Mouse (Mus musculus) embryo, embryonic 11.5 days (tissue): ENCODE data around the gene Avpi1.
"Not testable (repeated sequence)": the region's sequence is repeated elsewhere in the genome, so short reads cannot be mapped to it uniquely, and the experiment has no call there.

Experiments
- DNase-seq: peaks from one replicate; pipeline ENCODE4 v3.0.0-alpha.2; 2012; ENCODE audit warnings: low read depth, low spot score

Avpi1 gene

DNA sequence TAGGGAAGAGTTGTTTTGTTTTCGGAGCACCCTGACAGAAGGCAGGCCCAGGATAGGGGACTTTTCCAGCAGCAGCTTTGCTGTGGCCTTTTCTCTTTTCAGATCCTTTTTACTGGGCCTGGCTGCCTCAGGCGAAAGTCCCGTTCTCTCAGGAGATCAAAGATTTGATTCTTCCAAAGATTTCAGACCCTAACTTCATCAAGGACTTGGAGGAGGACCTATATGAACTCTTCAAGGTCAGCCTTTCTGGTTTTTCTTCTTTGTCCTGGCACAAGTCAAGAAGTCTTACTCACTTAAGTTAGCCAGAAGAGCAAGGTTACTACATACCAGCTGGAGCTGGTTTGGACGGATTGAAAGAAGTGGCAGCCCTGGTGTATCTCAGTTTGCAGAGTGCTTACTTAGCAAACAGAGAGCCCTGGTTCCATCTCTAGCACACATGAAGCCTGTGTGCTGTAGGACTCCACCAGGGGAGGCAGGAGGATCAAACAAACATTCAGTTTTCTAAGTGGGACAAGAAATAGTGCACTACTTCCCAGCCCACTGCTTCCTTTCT, 13.0 kb downstream of the Avpi1 start:
- no peak for DNase-seq

DNA sequence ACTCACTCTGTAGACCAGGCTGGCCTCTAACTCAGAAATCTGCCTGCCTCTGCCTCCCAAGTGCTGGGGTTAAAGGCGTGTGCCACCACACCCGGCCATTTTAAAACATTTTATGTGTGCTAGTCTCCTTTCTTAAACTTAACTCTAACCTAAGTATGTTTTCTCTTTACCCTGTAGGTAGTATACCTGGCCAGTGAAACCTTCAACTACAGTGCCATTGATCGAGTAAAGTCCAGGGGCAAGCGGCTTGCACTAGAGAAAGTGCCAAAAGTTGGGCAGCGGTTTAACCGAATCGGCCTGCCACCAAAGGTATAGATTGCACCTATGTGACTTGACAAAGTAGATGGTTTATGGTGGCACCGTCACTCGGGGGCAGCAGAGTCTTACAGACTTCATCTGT, 24.2 kb downstream of the Avpi1 start:
- DNase-seq, result no peak

DNA sequence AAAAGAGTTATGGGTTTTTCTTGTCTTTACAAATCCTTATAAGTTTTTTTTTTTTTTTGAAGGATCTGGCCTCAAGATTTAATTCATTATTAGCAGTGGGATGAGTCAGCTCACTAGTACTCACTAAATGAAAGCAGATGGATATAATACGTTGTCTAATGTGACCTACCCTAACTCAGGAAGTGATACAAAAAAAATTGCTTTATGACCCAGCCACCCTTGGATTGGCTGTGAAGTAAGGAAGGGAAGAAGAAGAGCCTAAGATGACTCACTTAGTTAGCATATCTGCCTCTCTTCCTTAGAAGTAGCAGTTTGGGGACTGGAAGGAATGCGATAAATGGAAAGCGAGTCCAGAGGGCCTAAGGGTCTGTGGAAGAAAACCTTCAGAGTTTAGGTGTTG, 29.5 kb downstream of the Avpi1 start:
- DNase-seq, result no peak

DNA sequence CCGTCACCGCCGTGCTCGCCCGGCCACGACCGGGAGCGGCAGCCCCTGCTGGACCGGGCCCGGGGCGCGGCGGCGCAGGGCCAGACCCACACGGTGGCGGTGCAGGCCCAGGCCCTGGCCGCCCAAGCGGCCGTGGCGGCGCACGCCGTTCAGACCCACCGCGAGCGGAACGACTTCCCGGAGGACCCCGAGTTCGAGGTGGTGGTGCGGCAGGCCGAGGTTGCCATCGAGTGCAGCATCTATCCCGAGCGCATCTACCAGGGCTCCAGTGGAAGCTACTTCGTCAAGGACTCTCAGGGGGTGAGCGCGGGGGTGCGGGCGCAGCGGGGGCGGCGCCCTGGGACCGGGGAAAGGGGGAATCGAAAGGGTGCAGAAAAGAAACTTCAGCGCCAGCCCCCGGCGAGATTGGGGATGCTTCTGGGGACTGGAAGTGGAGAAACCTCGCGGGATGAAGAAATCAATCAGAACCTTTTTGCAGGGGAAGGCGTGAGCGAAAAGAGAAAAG, 38.2 kb downstream of the Avpi1 start:
- DNase-seq, result peak; percentile 26

DNA sequence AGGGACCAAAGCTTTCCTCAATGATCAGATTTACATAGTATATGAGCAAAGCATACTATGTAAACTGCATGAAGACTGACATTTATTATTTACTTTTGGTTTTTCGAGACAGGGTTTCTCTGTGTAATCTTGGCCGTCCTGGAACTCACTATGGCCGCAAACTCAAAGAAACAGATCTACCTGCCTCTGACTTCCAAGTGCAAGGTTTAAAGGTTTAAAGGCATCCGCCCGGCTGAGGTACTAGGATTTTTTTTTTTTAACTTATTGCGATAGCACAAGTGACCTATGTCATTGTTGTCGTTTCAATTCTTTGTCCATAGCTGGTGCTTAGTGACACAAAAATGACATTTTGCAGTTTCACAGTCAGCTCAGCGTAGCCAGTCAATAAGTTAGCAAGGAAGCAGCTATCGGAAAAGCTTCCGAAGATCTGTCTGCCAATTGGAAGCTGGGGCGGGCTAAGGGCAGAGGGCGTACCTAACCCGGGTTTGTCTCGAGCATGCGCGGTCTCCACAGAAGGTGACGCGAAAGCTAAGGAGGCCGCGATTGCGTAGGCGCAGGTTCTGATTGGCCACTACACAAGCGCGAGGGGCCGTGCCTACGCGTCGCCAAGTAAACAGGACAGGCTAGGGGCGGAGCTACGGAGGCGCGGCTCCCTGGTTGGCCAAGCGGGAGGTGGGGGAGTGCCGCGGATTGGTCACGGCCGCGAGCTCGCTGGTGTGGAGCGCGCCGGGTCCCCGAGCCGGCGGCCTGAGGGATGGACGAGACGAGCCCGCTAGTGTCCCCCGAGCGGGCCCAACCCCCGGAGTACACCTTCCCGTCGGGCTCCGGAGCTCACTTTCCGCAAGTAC, 38.9 kb downstream of the Avpi1 start, which contains the start of gene Pi4k2a:
Pi4k2a (plus strand) TSS at position 723 of the 848 bp plus-strand sequence.
- peak; percentile 100 for DNase-seq

DNA sequence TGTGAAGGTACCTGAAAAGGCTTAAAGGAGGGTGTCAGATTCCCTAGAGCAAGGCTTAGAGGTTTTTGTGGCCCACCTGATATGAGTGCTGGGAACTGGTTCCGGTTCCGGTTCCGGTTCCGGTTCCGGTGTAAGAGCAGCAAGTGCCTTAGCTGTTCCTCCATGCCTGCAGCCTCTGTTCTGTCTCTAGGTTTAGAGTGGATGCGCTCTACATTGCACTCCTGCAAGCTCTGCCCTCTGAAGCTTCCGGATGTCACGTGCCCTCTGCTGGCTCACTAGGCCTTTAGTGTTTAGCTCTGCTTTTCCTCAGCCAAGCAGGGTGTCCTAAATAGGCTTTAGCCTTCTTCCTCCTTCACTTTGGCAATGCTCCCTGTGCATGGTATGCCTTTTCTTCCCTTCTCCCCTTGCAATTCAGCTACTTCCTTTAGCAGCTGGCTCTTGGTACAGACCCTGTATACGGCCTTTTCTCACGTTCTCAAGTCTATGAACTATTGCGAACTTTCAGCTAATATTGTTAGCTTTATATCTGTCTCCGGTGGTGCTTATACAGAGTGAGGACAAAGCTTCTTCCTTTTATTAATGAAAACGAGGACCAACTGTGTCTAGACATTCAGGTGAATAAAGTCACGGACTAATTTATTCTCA, 39.6 kb downstream of the Avpi1 start:
- DNase-seq, result no peak

DNA sequence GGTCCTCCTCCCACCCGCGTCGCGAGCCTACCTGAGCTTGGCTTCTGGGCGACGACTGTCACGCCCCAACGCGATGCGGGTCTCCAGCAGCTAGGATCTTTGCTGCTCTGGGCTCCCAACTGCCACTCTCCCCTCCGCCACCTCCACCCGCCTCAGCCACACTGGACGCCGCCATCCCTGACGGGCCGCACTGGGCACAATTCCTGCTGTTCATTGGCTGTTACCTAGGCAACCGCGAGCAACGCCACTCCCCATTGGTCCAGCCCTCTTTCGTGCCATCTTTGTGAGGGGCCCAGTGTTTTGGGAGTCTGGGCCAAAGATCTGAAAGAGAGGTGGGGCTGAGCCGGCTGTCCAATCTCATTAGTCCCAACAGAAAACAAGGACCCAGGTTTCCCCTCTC, 42.7 kb downstream of the Avpi1 start, which contains the start of gene Morn4:
Morn4 (minus strand) TSS at position 192 of the 400 bp plus-strand sequence.
- DNase-seq, result peak; percentile 83

DNA sequence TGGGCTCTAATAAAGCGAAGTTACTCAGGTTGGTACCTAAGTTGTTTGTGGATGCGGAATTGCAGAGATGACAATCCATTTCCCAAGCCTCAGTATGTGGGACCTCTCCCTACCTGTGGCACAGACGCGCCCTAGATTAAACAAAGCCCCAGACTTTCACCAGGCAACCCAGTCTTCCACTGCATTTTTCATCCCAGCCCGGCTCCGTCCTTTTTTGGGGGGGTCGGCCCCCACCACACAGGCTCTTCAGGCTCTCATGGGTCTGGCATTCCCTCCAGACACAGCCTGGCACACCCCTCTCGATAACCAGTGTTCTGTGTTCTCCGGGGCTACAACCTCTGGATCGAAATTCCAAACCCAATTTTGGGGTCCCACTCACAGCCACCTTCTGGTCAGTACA, 43.2 kb downstream of the Avpi1 start:
- no peak for DNase-seq

DNA sequence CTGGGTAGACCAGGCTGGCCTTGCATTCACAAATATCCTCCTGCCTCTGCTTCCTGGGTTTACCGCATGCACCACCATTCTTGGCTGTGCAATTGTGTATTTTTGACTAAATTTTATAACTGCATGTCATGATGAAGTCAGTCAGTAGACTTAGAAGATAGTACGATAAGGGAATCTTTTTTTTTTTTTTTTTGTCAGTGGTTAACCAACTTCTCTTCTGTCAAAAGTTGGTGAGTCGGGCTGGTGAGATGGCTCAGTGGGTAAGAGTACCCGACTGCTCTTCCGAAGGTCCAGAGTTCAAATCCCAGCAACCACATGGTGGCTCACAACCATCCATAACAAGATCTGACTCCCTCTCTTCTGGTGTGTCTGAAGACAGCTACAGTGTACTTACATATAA, 47.2 kb downstream of the Avpi1 start:
- not testable (repeated sequence) for DNase-seq

DNA sequence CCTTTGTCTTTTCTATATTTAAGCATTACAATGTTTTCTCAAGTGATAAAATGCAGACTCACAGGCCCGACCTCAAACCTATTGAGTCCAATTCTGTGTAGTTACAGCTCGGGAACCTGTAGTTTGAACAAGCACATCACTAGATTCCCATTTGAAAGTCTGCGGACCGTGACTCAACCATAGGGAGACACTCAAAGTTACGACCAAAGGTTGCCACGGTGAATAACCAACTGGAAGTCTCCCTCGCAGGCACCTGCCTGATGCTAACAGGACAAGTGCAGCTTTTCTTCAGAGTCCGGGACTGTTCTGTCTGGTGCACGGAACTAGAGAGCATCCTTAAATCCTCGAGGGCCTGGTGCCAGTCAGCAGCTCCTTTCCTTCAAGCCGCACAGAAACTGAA, 48.4 kb downstream of the Avpi1 start:
- no peak for DNase-seq

DNA sequence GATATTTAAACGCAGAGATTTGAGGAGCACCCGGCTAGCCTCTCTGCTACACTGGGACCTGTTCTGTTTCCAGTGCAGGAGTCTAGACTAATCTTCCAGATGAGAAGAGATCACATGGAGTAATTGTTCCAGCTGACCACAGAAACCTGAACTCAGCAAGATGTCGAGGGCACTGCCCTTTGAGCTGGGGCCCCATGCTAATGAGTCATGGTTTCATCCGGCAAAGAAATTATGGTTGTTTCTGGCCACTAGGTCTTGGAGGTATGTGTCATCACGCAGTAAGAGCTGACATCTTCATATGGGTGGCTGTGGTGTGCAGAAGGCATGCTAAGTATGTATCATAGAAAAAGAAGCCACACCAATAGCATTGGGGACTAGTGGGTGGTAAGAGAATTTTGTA, 48.9 kb downstream of the Avpi1 start:
- no peak for DNase-seq

DNA sequence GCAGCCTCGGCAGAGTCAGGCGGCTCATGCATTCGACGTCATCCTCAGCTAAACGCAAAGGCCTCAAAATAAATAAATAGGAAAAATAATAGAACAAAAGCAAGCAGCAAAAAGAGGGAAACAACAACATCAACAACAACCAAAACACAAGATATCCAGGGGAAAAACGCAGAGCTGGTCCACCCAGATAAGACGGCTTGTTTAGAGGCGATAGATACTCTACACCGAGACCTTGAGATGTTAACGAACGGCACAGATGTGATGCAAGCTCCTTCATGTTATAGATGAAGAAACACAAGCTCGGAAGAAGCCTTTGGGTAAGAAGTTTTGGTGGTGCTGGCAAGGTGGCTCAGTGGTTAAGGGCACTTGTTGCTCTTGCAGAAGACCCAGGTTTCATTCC, 49.9 kb downstream of the Avpi1 start:
- DNase-seq, result no peak

DNA sequence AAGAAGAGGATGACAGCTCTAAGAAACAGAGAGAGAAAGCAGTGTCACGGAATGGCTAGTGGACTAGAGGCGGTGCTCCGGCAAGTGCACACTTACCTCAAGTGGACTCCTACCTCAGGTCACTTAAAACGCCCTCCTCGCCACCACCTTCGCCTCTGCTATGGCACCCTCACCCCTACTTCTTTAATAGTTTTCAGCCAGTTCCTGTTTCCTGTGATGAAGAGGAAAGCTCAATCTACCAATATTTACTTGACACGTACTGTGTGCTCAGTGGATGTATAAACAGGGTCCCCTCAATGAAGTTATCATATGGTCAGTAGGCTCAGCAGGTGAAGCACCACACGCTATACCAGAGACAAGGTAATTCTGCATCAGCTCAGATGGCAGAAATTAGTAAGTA, 50.3 kb downstream of the Avpi1 start:
- no peak for DNase-seq

DNA sequence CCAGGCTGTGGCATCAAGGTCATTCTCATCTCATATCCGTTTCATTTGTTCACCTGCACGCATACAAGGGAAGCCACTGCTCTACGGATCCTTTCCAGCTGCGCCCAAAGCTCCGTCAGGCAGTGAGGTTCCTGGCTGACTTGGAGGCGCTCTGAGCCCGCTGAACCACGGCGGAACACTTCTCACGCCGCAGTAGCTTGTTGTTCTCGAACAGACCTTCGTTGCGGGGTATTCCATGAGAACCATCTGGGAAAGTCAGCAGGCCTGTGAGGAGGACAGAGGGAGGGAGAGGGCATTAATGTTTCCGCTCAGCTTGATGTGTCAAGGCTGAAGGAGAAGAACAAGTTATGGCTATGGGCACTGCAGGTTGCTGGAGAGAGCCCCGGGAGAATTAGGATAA, 52.9 kb downstream of the Avpi1 start:
- no peak for DNase-seq

DNA sequence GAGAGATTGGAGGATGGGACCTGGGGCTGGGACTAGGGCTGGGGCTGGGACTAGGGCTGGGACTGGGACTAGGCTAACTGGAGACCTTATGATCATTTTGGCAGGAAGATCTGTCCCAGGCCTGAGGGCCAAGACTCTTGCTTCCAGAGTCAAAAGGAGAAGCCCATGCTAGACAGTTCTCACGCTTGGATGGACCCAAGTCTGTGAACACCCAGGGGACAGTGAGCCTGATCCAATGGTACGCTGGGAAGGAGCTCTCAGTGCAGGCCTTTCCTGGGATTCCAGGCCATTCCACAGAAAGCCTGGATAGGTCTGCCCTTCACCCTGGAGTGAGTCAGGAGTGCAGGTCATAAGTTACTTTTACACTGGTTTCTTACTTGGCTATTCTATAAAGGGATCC, 53.8 kb downstream of the Avpi1 start:
- DNase-seq, result no peak
